Mouse (Mus musculus) heart, adult 18-20 months (tissue): ENCODE data around the gene Cwc25. TPM values are rescaled to one million over a fixed set of nuclear protein-coding genes. Genes with fewer than 3 reads are reported as not detected.

Experiments used
- DNase-seq, 2 experiments: peaks; one replicate each; pipeline ENCODE4 v3.0.0; 2021 to 2022; ENCODE audit warnings: mixed read lengths in 1 of 2
- microRNA-seq, 2 experiments: library from miRNA; unstranded; fragments of <30 nt; microRNA quantifications; one replicate each; pipeline ENCODE4 v1.2.0; 2022
- total RNA-seq, 2 experiments: library from RNA; stranded (reverse); gene quantifications; 2 replicates each; pipeline ENCODE4 v1.2.3; 2021

The Cwc25 gene
- total RNA-seq, 2 experiments from 2014 or later: 6.4 to 8.4 TPM

- DNase-seq: peak; percentile 89 to 91
Observed at GRCm38 (mm10) chr11:97699626-97700002, 66.7 kb downstream of the Cwc25 start.

GRCm38 (mm10) chr11:97698741-97699611, 67.4 kb downstream of the Cwc25 start:
- DNase-seq: peak; percentile 70 to 75

DNA sequence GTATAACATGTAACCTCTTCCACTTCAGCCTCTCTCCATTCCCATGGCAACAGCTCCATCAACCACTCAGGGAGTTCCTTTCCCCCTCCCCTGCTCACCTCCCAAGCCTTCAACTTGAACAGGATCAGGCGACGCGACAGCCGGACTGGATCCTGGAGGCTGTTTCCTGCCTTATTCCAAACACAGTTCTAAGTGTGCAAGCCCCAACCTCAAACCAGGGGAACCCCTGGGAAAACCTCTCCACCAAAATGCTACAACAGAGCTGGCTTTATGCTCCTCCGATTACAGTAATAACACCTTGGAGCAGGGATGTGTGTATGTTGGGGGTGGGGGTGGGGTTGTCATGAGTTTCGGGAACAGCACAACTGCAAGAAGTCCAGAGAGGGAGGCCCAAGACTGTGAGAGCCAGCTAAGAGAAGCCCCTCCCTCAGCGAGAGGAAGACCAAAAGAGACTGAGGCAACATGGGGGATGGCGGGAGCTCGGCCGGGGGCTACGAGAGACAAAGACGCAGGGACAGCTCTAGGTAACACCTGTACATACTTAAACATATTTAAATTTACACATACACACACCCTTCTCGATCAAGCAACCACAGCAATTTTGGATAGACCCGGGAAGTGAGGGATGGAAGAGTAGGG, 68.3 kb downstream of the Cwc25 start:
- DNase-seq: peak in 1 of 2 experiments; percentile 20

DNA sequence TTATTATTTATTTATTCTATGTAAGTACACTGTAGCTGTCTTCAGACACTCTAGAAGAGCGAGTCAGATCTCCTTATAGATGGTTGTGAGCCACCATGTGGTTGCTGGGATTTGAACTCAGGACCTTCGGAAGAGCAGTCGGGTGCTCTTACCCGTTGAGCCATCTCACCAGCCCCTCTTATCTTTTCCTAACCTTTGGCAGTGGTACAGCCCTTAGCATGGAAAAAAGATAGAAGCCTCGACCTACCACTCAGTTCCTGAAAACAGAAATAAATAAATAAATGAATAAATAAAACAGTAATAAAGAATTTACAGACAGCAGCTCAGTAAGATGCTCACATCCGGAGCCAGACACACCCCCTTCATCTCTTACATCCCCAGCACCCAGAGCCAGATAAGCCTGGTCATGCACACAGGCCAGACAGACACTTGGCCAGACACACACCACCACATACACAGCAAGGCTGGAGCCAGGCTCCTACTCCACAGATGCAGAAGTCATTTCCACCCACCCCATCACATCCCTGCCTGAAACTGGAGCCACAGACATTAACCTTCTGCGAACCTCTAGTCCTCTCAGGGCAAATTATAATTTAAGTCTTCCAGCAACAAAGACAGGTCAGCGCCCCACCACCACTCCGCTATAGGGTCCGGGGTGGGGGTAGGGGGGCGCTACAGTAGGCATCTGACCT, 69.0 kb downstream of the Cwc25 start:
- DNase-seq: no peak

DNA sequence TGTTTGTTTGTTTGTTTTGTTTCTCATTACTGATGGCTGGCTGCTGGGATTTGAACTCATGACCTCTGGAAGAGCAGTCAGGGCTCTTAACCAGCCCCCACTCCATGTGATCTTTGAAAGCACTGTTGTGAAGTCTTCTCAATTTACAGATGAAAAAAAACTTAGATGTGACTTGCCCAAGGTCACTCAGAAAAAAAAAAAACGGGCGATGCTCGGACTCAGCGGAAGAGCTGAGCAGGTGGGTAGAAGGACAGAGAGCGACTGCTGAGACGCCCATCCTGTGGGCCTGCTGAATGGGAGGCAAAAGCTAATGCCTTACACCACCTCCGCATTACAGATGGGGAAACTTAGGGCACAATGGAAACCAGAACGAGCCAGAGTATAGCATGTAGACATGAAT, 69.7 kb downstream of the Cwc25 start:
- DNase-seq: no peak

- no peak for DNase-seq
Observed at GRCm38 (mm10) chr11:97695712-97696401, 70.5 kb downstream of the Cwc25 start.

Small RNA genes within 50 kb of the gene (microRNA-seq; reads per million reads assigned to microRNA genes)
- gene Mir8102: 0 reads per million in 2 experiments

Other genes with a start within 250 kb of the Cwc25 start
- gene Srcin1, start 190.4 kb downstream of the Cwc25 start, total RNA-seq: under 1 TPM; 0.18 to 0.25 TPM
- 1 to 10 TPM in 1 of 2 experiments, under 1 TPM in 1; 0.84 to 1.1 TPM for gene Epop, start 136.9 kb downstream of the Cwc25 start, total RNA-seq
- gene Mllt6, start 103.1 kb downstream of the Cwc25 start, total RNA-seq: 10 to 100 TPM; 59.5 to 60.0 TPM
- 100 to 1,000 TPM; 134 to 145 TPM for gene Cisd3, start 80.7 kb downstream of the Cwc25 start, total RNA-seq
- gene Pcgf2, start 66.1 kb downstream of the Cwc25 start, total RNA-seq: 1 to 10 TPM; 4.8 to 4.9 TPM
- gene Psmb3, start 63.2 kb downstream of the Cwc25 start, total RNA-seq: 100 to 1,000 TPM; 135 to 150 TPM
- 10 to 100 TPM; 23.7 to 24.1 TPM for gene Pip4k2b, start 21.9 kb downstream of the Cwc25 start, total RNA-seq
- not detected for gene 1700001P01Rik, start 9.4 kb upstream of the Cwc25 start, total RNA-seq
- gene Rpl23, start 15.9 kb upstream of the Cwc25 start, total RNA-seq: 100 to 1,000 TPM; 505 to 584 TPM
- 10 to 100 TPM; 34.9 to 36.6 TPM for gene Lasp1, start 32.4 kb upstream of the Cwc25 start, total RNA-seq
- gene B230217C12Rik, start 74.2 kb upstream of the Cwc25 start, total RNA-seq: under 1 TPM; 0.51 to 0.55 TPM
- gene Fbxo47, start 117.6 kb upstream of the Cwc25 start, total RNA-seq: under 1 TPM; 0.35 to 0.75 TPM
- gene Plxdc1, start 219.9 kb upstream of the Cwc25 start, total RNA-seq: 1 to 10 TPM; 3.2 to 4.6 TPM
- gene Arl5c, start 229.6 kb upstream of the Cwc25 start, total RNA-seq: 1 to 10 TPM in 1 of 2 experiments, not detected in 1; 1.1 TPM